Mouse (Mus musculus): ENCODE results near the gene Orc4.
A peak's percentile ranks its signal among the peaks of the same experiment; 100 is the strongest.
"Not testable (repeated sequence)": the region's sequence is repeated elsewhere in the genome, so short reads cannot be mapped to it uniquely, and the experiment has no call there.

Gene Orc4

GRCm38 (mm10) chr2:48950252-48950315 lies at the start of gene Orc4:
TSS of gene Orc4 (minus strand) at chr2:48950277.
- no peak for DNase-seq (ENCODE audit: inconsistent age in 2 of 2, low spot score in 1 of 2)

- no peak for DNase-seq (ENCODE audit: inconsistent age in 2 of 2, low spot score in 1 of 2)
Observed at GRCm38 (mm10) chr2:48990322-48990721, 40.2 kb upstream of the Orc4 start.

DNA sequence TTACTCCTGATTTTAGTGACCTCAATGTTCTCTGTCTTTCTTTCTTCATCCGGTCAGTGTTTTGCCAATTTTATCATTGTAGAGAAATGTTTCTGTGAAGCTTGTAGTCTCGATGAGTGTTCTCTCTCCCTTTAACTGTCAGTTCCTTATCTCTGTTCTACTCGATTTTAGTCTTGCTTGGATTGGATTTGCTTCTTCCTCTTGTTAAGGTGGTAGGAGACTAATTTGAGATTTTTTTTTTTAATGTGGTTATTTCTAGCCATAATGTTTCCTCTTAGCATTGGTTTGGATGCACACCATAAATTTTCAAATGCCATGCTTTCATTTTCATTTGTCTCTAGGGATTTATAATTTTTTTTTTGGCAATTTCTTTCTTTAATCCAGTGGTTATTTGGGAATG lies 28.8 kb upstream of the Orc4 start:
- no peak for DNase-seq (ENCODE audit: inconsistent age in 2 of 2, low spot score in 1 of 2)

DNA sequence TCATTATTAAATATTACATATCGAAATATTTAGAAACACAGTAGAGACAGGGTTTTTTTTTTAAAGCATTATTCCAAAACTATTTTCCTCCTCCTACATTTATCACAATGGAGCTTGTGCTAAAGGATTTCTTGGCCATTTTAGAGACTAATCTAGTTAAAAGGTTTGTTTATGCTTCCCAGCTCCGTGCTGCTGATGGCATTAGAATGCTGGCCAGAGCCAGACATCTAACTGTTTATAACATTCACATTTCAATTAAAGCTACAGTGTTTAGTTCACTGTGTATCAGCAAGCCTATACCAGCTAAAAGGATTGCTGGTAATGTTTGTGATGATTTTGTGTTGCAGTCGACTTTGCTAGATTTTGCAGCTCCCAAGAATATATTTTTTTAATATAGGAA lies 6.5 kb upstream of the Orc4 start:
- no peak for DNase-seq (ENCODE audit: inconsistent age in 2 of 2, low spot score in 1 of 2)

- no peak for DNase-seq (ENCODE audit: inconsistent age in 2 of 2, low spot score in 1 of 2)
Observed at GRCm38 (mm10) chr2:48950316-48950880, 321 bp upstream of the Orc4 start.

- peak; percentile 60 to 85 for DNase-seq (ENCODE audit: inconsistent age in 2 of 2, low spot score in 1 of 2)
Observed at GRCm38 (mm10) chr2:48949743-48950251, 280 bp downstream of the Orc4 start.

- peak; percentile 99 for DNase-seq (ENCODE audit: inconsistent age in 2 of 2, low spot score in 1 of 2)
Observed at GRCm38 (mm10) chr2:48948841-48949584, 1.1 kb downstream of the Orc4 start, which contains the start of gene Mbd5. TSS of gene Mbd5 (plus strand) at chr2:48949508.

- DNase-seq (ENCODE audit: inconsistent age in 2 of 2, low spot score in 1 of 2): no peak
Observed at GRCm38 (mm10) chr2:48947761-48948160, 2.3 kb downstream of the Orc4 start.

GRCm38 (mm10) chr2:48935058-48935457 lies 15.0 kb downstream of the Orc4 start:
- no peak for DNase-seq (ENCODE audit: inconsistent age in 2 of 2, low spot score in 1 of 2)

DNA sequence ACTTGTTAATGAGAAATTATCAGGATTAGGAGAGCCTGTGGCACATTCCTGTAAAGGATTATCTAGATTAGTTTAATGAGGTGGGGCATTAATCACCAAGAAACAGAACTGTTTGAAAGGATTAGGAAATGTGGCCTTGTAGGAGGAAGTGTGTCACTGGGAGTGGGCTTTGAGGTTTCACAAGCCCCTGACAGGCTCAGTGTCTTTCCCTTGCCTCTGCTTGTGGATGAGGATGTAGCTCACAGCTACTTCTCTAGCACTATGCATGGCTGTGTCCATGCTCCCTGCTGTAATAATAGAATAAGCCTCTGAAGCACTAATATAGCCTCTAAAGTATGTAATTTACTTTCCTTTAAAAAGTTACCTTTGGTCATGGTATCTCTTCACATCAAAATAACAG lies 34.2 kb downstream of the Orc4 start:
- no peak for DNase-seq (ENCODE audit: inconsistent age in 2 of 2, low spot score in 1 of 2)

DNA sequence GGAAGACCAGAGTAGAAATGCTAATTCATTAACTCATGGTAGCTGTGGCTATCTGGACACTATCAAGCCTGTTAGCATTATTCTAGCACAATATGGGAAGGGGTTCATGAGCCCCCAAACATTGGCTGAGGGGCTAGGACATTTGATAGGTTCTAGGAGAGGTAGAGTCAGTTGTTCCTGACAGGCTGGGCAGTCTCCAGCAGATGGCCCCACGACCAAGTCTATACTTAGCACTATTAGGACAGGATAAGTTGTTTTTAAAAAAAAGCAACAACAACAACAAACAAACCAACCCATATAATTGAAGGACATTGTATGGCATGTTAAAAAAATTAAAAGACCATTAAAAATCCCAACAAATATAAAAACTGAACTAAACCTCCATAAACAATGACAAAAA lies 35.9 kb downstream of the Orc4 start:
- DNase-seq (ENCODE audit: inconsistent age in 2 of 2, low spot score in 1 of 2): no peak

DNA sequence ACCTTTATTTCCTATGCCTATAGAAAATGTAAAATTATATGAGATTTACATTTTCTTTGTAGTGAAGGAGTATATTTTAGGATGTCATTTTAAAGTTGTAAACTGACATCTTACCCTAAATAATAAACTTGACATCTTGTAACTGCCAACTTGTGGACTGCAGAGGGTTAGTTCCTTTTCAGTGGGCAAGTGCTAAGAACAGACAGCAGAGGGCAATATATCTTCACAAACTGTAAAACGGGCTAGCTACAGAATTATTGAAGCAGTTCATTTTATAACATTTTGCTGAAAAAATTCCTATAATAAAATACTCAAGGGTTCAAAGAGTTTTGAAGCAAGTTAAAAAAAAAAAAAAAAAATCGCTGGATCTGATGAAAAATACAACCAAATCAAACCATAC lies 41.2 kb downstream of the Orc4 start:
- DNase-seq (ENCODE audit: inconsistent age in 2 of 2, low spot score in 1 of 2): no peak

- DNase-seq (ENCODE audit: inconsistent age in 2 of 2, low spot score in 1 of 2): no peak
Observed at GRCm38 (mm10) chr2:48895186-48895585, 54.9 kb downstream of the Orc4 start.

DNA sequence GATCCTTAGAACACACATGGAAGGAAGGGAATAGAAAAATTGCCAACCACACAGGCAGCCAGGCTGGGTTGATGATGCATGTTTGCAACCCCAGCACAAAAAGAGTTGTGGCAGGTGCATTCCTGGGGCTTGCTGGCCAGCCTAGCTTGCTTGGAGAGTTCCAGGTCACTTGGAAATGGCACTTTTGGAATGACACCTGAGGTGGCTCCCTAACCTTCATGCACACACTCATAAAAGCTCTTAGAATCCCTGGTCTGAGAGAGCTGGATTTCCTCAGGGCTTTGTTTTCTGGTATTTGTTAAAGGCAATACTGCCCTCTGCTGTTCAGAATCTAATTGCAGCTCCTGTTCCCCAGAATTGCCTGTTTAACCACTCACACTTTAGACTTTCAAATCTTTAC lies 64.1 kb downstream of the Orc4 start:
- DNase-seq (ENCODE audit: inconsistent age in 2 of 2, low spot score in 1 of 2): peak; percentile 23 to 91

DNA sequence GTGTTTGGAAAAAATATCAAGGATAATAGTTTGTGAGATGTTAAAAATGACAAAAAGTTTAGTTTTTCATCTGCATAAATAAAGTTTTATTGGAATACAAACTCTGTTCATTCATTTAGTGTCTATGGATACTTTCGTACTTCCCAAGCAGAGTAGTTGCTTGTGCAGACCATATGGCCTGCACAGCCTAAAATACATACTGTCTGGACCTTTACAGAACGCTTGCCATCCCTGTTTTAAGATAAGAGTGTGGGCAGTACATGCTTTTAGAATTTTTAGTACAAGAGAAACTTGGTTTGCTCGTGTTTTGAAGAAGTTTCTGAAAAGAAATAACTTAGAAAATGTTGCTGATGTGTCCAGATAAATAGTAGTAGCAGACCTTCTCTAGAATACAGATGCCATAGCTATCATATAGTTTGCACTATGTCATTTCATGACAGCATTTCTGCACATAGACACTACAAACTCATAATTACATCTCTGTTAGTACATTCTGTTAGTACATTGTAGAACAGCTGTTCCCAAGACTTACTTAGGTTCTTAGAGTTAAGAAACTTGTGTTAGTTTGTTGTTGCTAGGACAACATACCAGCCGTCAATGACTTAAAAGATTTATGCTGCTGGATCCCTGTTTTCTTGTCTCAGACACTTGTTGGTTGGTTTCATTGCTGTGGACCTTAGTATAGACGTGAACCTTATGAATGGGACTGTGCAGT lies 81.7 kb downstream of the Orc4 start:
- DNase-seq (ENCODE audit: inconsistent age in 2 of 2, low spot score in 1 of 2): no peak

DNA sequence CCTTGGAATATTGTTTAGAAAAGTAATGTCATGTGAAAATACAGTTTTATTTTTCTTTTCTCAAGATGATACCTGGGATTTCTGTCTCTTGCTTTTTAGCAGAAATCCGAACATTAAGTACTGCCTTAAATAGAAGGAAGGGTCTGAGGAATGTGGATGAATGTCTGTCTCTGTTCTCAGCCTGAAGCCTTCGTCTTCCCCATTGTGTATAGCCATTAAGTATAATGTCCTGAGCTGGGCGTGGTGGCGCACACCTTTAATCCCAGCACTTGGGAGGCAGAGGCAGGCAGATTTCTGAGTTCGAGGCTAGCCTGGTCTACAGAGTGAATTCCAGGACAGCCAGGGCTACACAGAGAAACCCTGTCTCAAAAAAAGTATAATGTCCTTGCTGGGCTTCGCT lies 84.5 kb downstream of the Orc4 start:
- not testable (repeated sequence) for DNase-seq (ENCODE audit: inconsistent age in 2 of 2, low spot score in 1 of 2)
